Mouse (Mus musculus) skeletal muscle tissue, adult 2 months (tissue): Measurements from ENCODE around the gene Olfr155.

Source experiments
- DNase-seq: peaks from one replicate; pipeline ENCODE4 v3.0.0-alpha.2; 2012; ENCODE audit warnings: low read depth, low spot score

Gene Olfr155

DNA sequence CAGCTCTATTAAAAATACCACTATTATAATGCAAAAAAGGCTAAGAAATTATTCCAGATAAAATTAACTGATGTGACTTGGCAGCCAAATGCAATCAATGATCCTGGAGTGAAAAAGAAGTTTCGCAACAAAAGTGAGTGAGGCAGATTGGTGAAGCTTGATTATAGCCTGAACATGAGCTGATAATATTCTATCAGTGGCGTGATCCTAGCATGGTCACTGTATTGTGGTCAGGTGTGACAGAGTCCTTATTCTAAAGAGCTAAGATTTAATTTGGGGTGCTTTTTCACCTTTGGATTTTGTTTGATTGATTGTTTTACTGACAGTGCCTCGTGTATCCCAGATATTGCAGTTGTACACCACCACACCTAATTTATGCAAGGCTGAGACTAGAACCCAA lies 39.9 kb downstream of the Olfr155 start:
- DNase-seq, result no peak

DNA sequence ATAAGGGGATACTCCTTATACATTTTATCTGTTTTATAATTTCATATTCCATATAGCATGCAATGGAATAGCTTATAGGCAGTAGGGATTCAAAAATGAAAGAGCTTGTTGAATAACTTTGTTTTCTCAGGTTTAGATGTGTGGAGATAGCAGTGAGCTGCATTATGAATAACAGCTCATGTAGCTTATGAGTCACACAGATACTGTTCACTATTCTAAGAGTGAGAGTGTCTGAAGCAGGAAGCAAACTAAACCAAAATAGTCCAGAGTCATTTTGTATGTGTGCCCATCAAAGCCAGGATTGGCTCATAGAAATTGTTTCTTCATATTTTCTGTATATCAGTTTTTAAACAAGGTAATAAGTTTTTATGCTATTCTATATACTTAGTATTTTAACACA lies 45.8 kb downstream of the Olfr155 start:
- DNase-seq, result no peak

DNA sequence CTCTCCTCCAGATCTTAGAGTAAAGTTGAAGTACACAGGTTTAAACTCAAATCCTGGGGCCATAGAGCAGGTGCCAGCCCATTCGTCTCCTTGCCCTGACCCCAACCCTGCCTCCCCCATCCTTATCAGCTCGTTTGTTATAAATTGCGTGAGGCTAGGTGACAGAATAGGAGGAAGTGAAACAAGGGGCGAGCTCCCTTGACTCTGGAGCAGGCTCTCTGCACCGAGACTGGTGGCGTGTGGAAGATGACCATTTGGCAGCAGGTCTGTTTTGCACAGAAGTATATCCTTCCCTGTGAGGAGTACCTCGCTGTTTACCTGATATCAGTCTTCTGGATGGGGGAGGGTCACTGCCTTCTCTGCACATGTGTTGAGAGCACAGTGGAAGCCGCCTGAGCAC lies 47.8 kb downstream of the Olfr155 start:
- no peak for DNase-seq

DNA sequence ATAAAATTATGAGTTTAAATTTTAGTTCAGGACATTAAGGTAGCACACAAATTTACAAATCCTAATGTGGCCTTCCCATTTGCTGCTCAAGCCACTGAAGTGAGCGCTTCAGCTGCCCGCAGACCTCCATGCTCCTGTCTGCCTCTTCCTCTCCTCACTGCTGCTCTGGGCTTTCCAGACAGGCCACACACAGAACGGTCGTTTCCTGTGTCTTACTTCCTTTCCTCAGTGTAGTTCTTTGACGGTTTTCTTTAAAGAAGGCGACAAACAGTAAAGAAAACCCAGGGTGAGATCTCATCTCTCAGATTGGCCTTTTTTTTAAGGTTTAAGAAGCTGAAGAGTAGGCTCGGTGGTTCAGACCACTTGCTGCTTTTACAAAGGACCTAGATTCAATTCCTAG lies 52.3 kb downstream of the Olfr155 start:
- no peak for DNase-seq

DNA sequence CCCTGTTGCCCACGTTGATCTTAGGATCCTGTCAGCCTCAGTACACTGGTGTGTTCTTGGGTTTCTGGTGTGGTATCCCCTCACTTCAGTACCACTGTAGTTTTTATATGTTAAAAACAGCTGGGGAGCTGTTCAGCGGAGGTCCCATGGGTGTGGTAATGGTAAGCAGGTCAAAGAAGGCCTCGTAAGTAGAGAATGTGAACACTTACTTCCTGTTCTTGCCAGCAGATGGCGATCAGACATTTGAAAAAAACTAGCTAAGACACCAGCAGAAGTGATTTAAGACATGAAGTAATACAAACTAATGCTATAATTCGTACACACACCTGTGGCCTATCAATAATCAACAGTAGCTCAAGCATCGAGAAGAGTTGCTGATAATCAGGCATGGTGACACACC lies 55.1 kb downstream of the Olfr155 start:
- DNase-seq, result peak; percentile 53
